Mouse (Mus musculus): Measurements from ENCODE around the gene Fkbp6.

Gene Fkbp6

DNA sequence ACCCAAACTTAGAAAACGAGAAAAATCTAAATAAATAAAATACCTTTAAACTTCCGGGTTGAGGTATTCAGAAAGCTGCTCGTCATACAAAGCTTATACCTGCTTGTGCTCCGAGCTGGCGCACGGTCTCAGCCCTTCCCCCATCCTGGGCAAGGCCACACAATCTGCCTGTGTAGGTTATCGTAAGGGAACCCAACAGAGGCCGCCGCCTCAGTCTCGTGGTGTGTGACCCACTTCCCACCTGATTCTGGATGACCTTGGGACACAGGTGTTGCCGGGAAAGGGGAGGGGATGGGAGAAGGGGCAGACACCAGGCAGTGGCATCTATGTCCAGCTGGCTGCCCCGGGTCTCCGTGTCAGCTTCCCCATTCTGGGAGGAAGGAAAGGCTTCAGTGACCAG is 1.8 kb upstream of the Fkbp6 start:
- no peak for DNase-seq (ENCODE audit: low read depth)

DNA sequence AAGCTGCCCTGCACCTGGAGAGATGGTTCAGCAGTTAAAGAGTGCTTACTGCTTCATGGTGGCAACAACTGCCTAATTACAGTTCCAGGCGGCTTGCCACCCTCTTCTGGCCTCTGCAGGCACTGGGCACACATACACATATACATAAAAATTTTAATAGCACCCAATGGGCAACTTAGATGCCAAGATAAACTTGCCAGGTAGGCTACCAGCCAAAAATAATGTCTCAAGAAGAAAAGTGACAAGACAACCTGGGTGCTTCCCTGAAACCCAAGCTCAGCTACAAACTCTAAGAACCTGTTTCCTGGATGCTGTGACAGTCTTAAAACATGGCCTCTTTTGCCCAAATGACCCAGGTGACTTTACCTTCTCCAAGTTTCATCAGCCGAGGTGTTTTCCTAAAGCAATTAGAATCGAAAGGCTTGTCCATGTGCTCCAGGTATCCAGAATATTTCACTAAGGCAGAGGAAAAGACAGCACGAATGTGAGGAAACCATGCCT is 2.3 kb downstream of the Fkbp6 start:
- DNase-seq (ENCODE audit: low read depth) = no peak

DNA sequence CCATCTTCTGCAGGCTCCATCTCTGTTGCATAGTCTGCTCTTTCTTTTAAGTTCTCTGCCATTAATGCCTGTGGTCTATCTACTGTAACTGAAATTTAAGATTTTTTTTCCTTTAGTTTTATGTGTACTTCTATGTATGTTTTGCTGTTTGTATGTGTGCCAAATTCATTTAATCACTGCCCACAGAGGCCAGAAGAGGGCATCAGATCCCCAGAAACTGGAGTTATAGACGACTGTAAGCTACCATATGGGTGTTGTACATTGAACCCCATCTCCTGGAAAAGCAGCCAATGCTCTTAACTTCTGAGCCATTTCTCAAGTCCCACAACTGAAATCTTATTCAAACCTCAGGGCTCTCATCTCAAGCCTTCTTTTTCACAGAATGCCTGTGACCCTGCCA is 3.4 kb downstream of the Fkbp6 start:
- DNase-seq (ENCODE audit: low read depth) = no peak

DNA sequence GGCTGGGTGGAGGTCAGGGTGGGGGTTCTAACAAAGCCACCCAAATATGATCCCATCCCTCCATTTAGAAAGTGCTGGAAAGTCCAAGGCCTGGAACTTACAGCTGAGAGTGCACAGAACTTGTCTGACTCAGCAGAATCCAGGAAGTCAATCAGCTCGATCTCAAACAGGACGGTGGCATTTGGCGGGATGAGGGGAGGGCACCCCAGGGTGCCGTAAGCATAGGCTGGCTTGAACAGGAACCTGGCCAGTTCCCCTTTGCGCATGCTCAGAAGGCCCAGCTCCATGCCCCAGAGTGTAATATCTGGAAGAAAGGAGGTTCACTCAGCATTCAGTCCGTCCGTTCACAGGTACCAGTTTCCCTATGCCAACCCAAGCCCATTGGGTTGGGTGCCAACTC is 3.9 kb downstream of the Fkbp6 start:
- no peak for DNase-seq (ENCODE audit: low read depth)

DNA sequence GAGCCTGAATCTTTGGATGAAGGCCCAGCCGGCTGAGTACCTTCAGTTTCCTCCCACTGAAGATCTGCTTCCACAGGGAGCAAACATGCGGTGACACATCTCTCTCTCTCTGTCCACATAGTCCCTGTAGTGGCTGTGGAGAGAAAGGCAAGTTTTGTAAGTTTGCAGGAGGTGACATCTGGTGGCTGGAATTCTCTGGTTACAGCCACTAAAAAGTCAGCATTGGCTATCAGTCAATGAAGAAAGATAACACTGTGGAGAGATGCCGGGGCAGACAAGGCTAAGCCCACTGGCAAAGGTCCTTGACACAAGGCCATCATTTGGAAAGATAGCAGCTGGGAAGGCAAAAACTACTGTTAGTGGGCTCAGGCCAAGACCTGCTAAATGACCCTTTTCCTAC is 12.3 kb downstream of the Fkbp6 start:
- no peak for DNase-seq (ENCODE audit: low read depth)

DNA sequence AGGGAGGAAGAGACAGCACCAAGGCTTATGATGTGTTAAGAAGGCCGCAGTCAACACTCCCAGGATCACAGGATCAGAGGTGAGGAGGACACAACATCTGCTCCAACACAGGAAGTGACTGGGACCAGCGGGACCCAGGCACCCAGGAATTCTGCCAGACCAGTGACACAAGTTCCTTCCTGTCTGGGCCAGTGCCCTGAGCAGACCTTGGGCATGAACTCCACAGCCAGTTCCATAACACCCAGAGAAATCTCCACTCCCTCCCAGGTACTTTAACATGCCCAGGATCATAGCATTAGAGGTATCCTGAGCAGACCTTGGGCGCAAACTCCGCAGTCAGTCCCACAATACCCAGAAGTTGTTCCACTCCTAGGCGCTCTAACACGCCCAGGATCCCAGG is 18.7 kb downstream of the Fkbp6 start:
- DNase-seq (ENCODE audit: low read depth) = no peak

DNA sequence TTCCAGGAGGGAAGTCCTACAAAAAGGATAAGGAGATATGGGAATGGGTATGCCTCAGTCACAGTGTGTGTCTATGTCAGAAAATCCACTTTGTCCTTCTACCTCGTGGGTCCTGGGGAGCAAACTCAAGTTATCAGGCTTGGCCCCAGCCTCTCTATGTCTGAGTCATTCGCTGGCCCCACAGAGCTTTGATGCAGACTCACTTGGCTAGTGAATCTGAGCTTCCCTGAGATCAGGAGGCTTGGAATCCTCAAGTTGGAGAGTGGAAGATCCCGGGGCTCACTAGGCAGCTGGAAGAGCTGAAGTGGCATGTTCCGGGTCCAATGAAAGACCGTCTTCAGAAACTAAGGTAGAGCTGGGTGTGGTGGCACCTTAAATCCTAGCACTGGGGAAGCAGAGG is 19.6 kb downstream of the Fkbp6 start:
- DNase-seq (ENCODE audit: low read depth) = no peak

DNA sequence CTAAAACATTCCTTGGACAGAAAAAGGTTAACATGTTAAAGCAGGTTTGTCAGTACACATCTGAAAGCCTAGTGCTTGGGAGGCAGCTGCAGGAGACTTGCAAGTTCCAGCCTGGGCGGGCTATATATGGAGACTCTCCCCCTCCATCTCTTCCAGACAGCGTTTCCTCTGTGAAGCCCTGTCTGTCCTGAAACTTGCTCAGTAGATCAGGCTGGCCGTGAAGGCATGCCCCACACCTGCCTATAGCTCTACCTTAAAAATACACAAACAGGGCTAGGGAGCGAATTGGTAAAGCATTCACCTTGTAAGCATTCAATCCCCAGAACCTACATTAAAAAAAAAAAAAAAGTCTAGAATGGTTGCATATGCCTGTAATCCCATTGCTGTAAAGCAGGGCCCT is 20.4 kb downstream of the Fkbp6 start:
- no peak for DNase-seq (ENCODE audit: low read depth)

DNA sequence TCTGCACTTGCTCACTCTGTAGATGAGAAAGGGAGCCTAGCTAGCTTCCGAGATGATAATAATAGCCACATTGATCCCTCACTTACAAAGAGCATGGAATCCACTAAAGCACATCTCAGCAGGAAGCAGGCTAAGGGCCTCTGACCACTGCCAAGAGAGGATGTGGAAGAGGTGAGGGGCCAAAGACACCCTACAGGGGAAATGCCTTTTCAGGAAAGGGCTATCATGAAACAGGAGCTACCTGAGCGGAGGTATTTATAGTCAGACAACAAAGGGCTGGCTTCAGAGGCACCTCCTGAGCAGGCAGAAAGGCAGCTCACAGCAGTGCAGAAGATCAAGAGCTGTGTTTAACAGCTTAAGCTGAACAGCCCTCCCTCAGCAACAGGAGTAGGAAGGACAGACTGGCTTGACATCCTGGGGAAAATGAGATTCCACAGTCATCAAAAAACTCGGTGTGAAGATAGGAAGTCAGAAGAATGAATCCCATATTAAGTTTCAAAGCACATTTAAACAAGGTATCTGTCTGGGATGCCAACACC is 23.7 kb downstream of the Fkbp6 start:
- DNase-seq (ENCODE audit: low read depth) = no peak

DNA sequence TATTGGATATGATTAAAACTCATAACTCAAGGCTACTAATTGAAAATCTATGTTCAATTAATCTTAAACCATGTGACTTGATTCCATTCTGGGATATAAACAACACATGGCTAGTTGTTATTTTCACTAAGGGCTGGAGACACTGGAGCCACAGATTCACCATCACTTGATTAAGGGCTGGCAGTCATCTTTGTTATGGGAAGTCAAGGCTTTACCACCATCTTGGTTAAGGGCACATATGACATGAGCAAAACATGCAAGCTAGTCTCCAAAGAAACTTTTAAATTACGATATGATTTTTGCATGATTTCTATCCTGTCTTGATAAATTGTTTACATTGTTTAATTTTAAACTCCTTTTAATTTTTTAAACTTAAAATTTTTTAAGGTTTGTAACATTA is 27.6 kb downstream of the Fkbp6 start:
- DNase-seq (ENCODE audit: low read depth) = no peak

DNA sequence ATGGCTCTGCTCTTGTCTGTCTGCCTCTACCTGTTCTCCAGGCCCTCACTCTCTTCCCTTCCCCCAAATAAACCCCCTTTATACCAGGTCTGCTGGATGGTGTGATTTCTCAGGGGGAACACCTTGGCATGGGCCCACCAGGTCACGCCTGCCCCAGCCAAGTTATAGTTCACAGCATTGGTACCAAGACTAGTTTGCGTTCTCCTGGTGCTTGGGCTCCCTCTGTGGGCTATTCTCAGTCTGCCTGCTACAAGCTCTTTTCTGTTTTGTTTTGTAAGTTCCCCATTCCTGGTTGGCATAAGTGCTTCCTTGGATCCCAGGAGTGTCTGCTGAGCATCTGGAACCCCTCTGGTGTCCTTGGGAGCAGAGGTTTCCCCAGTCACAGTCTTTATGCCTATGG is 30.0 kb downstream of the Fkbp6 start:
- no peak for DNase-seq (ENCODE audit: low read depth)

DNA sequence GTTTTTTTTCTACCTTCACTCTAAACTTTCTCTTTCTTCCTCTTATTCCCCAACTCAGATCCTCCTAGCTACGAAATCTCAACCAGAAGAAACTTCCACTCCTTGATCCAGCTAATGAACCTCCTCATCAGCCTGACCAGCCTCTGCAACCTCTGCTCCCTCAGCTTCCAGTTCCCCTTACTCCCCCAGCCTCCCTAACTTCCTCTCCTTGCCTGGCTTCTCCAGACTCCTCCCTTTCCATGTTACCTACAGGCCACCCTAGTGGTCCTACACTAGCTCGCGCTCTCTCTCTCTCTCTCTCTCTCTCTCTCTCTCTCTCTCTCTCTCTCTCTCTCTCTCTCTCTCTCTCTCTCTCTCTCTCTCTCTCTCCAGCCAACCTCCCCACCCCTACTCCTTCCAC is 33.7 kb downstream of the Fkbp6 start:
- no peak for DNase-seq (ENCODE audit: low read depth)

DNA sequence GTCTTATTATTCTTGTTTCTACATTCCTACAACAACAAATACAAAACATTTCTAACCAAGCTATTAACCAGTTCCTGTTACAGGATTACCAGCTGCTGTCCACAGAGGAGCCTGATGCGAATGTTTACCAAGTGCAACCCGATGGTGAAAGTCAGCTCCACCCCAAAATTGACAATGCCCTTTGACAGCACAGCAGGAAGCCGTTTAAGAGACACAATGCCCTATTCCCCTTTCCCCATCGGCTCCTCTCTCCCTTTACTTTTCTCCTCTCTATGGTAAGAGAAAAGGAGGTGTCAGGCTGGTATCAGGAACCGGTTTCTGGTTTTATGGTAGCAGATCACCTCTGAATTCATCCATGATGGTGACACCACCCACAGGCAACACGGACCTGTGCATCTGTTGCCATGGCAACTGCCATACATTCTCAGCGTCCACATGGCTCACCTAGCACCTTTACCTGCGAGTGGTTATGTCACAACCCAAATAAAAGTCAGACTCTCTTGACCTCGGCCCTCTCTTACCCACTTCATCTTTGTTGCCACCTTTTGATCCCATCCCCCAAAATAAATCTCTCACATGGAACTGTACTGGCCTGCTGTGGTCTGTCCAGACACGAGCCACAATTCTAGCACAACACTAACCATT is 43.4 kb downstream of the Fkbp6 start:
- no peak for DNase-seq (ENCODE audit: low read depth)

DNA sequence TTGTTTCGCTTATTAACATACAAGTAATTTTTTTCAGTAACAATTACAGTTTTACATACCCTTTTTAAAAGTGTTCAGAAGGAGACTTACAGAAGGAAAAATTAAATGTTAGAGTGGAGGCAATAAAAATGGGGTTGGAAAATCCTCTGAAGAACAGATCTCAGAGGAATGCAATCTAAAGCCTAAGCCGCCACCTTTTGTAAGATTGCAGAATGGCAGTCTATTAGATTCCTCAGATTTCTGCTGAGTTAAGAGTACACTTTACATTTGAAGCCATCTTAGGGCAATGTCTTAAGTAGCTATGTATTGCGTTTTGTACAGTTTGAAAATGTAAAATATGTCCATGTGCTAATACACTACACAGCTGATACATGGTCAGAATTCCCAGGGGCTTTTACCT is 47.4 kb downstream of the Fkbp6 start:
- no peak for DNase-seq (ENCODE audit: low read depth)

DNA sequence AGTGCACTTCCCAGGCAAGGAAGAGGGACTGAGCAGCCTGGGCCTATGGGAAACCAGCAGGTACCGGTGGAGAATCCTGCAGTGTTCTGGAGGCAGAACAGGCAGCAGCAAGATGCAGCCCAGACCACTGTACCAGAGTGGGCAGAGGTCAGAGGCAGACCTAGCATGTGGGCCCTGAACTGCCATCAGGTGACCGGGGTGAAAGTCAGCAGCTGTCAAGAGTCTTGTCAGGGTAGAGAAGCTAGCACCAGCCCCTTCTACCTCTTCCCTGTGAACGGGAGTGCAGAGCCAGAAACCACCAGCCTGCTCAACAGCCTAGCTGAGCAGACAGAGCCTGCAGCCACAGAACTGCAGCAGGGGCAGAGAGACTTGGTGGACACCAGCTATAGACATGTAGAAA is 47.9 kb downstream of the Fkbp6 start:
- no peak for DNase-seq (ENCODE audit: low read depth)

DNA sequence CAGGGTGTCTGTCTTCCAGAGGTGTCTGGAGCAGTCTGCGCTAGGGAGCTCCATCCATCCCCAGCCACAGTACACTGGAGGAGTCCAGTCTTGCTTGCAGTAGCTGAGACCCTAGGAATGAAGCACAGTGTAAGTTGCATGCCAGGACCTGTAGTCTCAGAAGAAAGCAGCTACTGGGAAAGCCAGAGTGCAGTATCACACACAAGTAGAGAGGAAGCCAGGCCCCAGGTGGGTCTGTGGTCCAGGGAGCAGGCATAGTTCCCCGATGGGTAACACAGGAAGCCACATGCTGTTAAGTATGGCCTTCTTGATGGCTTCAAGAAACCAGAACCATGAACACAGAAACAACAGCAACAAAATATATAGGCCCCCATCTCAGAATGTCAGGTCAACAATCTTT is 57.8 kb downstream of the Fkbp6 start:
- no peak for DNase-seq (ENCODE audit: low read depth)

DNA sequence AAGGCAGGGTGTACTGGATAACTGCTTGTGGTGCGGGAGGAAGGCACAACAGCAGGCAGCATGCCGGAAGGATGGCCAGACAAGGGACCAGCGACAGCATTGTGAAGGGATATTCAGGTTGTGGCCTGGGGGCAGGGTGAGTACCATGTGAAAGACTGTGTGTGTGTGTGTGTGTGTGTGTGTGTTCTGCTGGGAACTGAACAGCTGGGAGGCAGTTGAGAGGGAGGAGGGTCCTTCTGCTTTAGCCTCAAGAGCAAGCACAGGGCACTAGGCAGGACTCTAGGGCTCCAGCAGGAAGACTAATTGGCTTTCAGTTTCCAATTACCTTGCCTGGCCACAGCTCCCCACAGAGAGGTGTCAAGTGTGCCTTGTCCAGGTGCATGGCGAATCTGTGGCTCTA is 58.7 kb downstream of the Fkbp6 start:
- no peak for DNase-seq (ENCODE audit: low read depth)

DNA sequence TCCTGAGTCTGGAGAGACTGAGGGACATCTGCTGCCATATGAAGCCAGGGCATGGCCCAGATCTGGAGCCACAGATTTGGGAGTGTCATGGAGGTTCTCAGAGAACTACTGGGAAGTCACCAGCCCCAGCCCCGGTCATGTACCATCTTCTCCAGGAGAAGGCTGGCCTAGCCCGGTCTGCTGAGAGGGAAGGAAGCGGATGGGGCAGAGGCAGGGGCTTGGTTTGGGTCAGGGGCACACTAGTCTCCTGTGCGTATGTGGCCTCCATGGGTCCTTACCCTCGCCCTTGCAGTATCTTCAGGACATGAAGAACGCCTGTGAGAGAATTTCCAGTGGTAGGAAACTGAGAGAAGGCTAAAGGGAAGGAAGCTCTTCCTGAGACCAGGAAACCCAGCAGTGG is 59.1 kb downstream of the Fkbp6 start:
- no peak for DNase-seq (ENCODE audit: low read depth)

DNA sequence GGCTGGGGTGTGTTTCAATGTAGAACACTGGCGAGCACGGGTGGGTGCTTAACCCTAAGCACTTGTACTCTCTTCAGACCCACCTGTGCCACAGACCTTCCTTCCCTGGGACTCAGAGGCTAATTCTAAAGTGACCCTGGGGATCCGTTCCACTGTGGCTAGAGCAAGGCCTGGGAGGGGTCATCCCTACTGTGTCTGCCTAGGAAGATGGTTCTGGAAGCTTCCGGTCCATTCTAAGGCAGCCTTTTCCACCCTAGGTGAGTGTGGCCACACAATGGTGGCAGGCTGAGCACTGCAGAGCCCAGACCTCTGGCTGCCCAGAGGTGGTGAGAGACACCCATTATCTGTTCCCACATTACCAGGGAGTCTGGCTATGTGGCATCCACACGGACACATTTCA is 62.9 kb downstream of the Fkbp6 start:
- DNase-seq (ENCODE audit: low read depth) = no peak

DNA sequence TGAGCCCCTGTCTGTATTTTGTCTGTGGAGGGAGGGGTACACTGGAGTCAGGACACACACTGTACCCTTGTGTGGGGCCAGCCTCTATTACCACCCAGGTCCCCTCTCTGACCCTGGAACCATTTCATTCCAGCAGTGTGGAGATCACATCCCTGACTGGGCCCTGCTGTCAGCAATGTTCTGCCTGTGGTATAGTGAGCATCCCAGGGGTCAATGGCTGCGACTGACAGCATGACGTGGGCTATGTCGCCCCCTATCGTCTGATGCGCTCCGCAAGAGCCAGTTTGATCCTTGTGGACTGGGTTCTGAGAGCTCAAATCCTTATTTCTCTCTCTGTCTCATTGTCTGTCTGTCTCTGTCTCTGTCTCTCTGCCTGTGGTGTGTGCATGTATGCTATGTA is 63.7 kb downstream of the Fkbp6 start:
- DNase-seq (ENCODE audit: low read depth) = peak; percentile 62

DNA sequence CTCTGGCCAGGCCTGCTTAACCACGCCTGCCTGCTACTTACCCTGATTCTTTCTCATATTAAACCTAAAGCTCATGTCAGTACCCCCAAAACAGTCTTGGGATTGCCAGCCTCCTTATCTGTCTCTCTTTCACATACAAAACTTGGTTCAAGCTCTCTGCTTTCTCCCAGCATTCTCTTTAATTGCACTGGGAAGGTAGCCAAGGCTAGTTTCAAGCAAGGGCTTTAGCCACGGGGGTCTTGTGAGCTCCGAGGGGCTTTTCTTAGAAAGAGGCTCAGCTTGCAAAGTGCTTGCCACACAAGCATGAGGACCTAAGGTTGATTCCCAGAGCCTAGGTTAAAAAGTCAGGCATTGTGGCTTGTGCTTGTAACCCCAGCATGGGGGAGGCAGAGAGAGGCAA is 64.6 kb downstream of the Fkbp6 start:
- DNase-seq (ENCODE audit: low read depth) = no peak

DNA sequence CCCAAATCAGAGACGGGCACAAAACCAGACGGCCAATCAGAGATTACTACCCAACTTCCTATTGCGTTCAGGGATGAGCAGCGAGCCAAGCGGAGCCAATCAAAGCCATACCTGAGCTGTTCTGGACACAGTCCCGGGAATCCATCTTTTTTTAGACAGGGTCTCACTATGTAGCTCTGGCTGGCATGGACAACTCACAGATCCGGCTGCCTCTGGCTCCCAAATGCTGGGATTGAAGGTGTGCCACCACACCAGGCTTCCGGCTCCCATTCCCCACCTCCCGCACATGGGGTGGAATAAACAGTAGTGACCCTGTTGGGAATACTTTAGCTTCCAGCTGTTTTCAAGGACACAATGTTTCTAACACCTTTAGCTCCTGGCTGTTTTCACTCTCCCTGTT is 69.6 kb downstream of the Fkbp6 start:
- no peak for DNase-seq (ENCODE audit: low read depth)

DNA sequence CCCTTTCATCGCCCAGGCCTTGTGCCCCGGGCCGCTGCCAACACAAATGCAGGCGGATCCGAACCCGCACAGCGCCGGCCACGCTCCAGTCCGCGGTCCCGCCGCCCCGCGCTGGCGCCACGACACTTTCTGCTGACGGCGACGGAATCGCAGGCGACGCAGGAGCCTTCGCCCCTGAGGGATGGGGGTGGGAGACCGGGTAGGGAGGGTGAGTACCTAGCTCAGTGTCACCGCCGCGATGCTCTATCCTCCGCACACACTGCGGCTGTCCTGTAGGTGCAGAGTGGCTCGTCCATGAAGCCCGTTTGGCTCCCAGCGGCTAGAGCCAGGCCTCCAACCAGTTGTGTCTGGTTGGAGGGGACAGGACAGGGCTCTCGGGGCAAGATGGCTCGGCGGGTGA is 73.2 kb downstream of the Fkbp6 start:
- DNase-seq (ENCODE audit: low read depth) = no peak

DNA sequence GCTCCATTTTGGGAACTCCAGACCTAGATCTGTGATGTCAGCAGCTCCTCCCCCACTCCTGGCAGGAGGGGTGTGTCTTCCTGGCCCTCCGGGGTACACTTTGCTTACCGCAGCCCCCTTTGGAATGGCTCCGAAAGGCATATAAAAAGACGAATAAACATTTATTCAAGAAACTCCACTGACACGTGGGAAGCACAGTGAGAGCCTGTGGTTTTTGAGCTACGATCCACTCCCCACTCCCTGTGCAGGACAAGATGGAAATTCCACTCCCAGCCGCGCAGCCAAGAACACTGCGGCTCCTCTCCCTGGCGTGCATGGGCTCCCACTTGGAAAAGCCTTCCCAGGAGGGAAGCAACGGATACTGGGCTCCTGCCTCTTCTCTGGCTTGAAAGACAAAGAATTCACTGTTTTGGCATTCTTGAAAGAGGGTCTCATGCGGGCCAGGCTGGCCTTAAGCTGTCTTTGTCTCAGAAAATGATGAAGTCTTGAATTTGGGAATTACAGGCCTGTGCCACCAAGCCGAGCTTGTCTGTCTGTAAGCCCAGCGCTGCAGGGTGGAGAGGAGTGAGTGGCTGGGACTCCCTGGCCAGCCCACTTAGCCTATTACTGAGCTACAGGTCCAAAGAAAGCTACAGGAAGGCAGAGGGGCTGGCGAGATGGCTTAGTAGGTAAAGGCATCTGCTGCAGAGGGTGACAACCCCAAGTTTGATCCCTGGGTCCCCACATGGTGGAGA is 75.0 kb downstream of the Fkbp6 start:
- DNase-seq (ENCODE audit: low read depth) = no peak

All from induced T-regulatory cell, adult 2 months (primary cell).